Mouse (Mus musculus) neural tube, embryonic 13.5 days (tissue): ENCODE results near the gene Cdipt. TPM values are rescaled to one million over a fixed set of nuclear protein-coding genes. Genes with fewer than 3 reads are reported as not detected.

Experiments used
- ATAC-seq: fragments of 200-750 bp; cut with Nextera tagmentation; 2 replicates; pipeline ENCODE4 v1.8.0; 2017; ENCODE audit warnings: low read depth, mild to moderate bottlenecking, moderate TSS enrichment, moderate library complexity
- H3K27ac ChIP-seq: fragments of 300-500 bp; sonication (generic); replicated peaks from 2 replicates; pipeline ENCODE4 v1.5.1; 2015; ENCODE audit warnings: moderate library complexity, mild to moderate bottlenecking, inconsistent platforms
- H3K27me3 ChIP-seq: fragments of 300-500 bp; sonication (generic); 2 replicates; pipeline ENCODE4 v1.6.1; 2015; ENCODE audit warnings: mild to moderate bottlenecking, inconsistent platforms
- H3K36me3 ChIP-seq: fragments of 300-500 bp; sonication (generic); 2 replicates; pipeline ENCODE4 v1.6.1; 2015; ENCODE audit warnings: mild to moderate bottlenecking, inconsistent platforms
- H3K4me1 ChIP-seq: fragments of 300-500 bp; sonication (generic); replicated peaks from 2 replicates; pipeline ENCODE4 v1.6.1; 2015; ENCODE audit warnings: inconsistent platforms
- H3K4me2 ChIP-seq: fragments of 300-500 bp; sonication (generic); 2 replicates; pipeline ENCODE4 v1.6.1; 2015; ENCODE audit warnings: inconsistent platforms, mild to moderate bottlenecking, moderate library complexity
- H3K4me3 ChIP-seq: fragments of 300-500 bp; sonication (generic); 2 replicates; pipeline ENCODE4 v1.5.1; 2015; ENCODE audit warnings: mild to moderate bottlenecking, inconsistent platforms
- H3K9ac ChIP-seq: fragments of 300-500 bp; sonication (generic); 2 replicates; pipeline ENCODE4 v1.6.1; 2015; ENCODE audit warnings: moderate library complexity, mild to moderate bottlenecking, inconsistent platforms
- H3K9me3 ChIP-seq: fragments of 300-500 bp; sonication (generic); 2 replicates; pipeline ENCODE4 v1.6.1; 2016; ENCODE audit warnings: inconsistent platforms
- WGBS: fragments of 180-500 bp; shearing (Covaris S2); methylation state at CpG from one replicate; pipeline ENCODE4 v1.1.7; 2015; 5-methylcytosine and 5-hydroxymethylcytosine counted together
- polyA plus RNA-seq: library from polyadenylated mRNA; unstranded; fragments of >200 nt; fragmentation: Nextera tagmentation; extraction: Ambion mirVana; gene quantifications from 2 replicates; pipeline ENCODE4 v1.2.1, GENCODE M21; 2015

The Cdipt gene
- polyA plus RNA-seq, 1 experiment from 2014 or later, result 121 TPM

DNA sequence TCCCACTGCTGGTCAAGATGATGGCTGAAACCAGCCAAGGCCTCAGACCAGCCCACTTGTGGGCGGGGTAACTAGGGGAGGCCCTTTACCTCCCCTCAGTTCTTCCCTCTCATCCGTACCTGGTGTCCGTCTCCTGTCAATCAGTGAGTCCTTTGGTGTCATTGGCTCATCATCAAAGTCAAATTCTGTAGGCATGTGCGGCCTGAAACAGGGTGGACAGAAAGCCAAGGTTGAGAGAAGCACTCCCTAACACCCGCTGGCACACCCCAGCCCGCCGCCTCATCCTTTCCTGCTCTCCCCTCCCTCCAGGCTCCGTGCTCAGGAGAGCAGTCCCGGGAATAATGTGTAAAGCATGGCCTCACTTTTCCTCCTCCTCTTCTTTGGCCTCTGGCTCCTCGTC, 40.4 kb downstream of the Cdipt start:
- 1% methylated on average over 10 of the region's 10 CpGs for WGBS
- Histone ChIP-seq H3K27ac (peak overlapping the region; percentile 97), H3K4me1 (peaks cover 67% of the 10 kb centered on the region)

GRCm38 (mm10) chr7:127016481-127016485, 40.6 kb downstream of the Cdipt start, which contains the start of gene Pagr1b:
TSS of gene Pagr1b (minus strand) at chr7:127016484.
- Histone ChIP-seq H3K36me3 (peaks cover 35% of the 10 kb centered on the region), H3K9me3 (no peaks in the 10 kb centered on the region)

More for the DNA sequence above, 40.4 kb downstream of the Cdipt start:
- no peaks in the 10 kb centered on the region for H3K27me3 ChIP-seq
- H3K4me3 ChIP-seq, result peak overlapping the region; percentile 79
- H3K36me3 ChIP-seq, result peaks cover 35% of the 10 kb centered on the region
- peak; percentile 14; the same call in 1 of the 2 replicates for ATAC-seq
- H3K9ac ChIP-seq, result peak overlapping the region; percentile 96
- peak overlapping the region; percentile 92 for H3K4me2 ChIP-seq
- H3K9me3 ChIP-seq, result no peaks in the 10 kb centered on the region

DNA sequence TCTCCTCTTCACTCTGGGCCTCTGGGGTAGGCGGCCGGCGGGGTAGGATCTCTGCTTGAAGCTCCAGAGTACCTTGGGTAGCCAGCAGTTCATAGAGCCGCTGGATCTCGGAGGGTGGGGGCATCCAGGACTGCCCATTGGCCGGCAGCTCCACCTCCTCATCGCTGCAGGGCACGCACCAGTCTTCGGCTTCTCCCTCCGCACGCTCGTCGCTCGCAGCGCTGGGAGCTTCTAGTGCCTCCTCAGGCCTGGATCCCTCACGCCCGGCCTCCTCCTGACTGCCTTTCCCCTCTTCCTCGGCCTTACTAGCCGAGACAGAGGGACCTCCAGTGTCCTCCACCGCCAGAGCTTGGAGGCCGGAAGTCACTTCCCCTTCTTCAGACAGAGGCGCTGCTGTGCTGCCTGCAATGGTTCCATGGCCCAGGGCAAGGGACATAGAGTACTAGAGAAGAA, 40.8 kb downstream of the Cdipt start:
- Histone ChIP-seq H3K4me3 (peak overlapping the region; percentile 79), H3K27me3 (no peaks in the 10 kb centered on the region), H3K4me1 (peaks cover 72% of the 10 kb centered on the region), H3K4me2 (peak overlapping the region; percentile 92), H3K27ac (peak overlapping the region; percentile 97), H3K36me3 (peaks cover 35% of the 10 kb centered on the region), H3K9ac (peak overlapping the region; percentile 96), H3K9me3 (no peaks in the 10 kb centered on the region)
- ATAC-seq, result peak; percentile 48
- WGBS, result 0% methylated on average over 22 of the region's 22 CpGs

More at GRCm38 (mm10) chr7:127016481-127016485, 40.6 kb downstream of the Cdipt start, which contains the start of gene Pagr1b:
- H3K9ac ChIP-seq, result peak within 1 kb of the TSS; percentile 96
- peak within 1 kb of the TSS; percentile 97 for H3K27ac ChIP-seq
- no peak for ATAC-seq
- H3K4me3 ChIP-seq, result peak within 1 kb of the TSS; percentile 79
- no peaks in the 10 kb centered on the region for H3K27me3 ChIP-seq
- H3K4me2 ChIP-seq, result peak within 1 kb of the TSS; percentile 92
- H3K4me1 ChIP-seq, result peaks cover 69% of the 10 kb centered on the region

DNA sequence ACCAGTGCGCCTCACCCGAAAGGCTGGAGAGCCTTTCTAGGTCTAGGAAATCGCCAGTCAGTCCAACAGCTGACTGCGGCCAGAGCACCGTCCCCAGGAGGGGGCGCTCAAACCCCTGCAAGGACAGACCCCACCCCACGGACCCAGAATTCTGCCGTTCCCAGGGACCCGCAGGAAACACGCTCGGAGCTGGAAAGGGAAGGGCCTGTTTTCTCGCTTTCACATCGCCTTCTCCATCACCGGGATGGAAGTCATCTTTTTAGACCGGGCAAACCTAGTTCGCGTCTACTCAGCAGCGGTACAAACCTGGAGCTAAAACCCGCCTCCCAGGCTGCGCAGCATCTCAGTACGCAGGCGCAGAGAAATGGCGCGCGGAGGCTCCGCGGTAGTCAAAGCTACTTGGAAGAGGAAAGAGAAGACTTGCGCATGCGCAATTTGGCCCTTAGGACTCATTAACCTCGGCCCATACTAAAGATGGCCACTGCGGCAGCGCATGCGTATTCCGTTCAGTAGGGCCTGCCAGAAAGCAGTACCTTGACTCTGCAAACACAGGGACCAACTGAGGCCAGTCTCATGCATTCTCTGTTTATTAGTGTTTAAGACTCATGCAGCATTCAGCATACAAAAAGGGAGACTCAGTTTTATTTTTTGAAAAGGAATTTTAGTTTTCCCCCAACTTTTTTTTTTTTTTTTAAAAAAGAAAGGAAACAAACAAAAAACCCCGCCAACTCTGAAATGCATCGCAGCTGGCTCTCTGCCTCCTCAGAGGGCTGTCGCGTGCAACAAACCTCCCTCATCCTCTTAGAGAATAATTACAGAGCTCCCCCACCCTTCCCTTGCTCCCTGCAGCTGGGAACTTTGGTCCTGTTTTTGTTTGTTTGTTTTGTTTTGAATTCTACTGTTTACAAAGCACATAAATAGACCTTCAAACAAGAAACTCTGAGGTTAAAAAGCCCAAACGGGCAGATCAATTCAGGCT, 41.5 kb downstream of the Cdipt start, which contains the start of gene Pagr1a:
Pagr1a (minus strand) TSS at position 382 of the 979 bp plus-strand sequence.
- Histone ChIP-seq H3K27ac (peak within 1 kb of the TSS; percentile 97), H3K4me1 (peaks cover 79% of the 10 kb centered on the region), H3K9ac (peak within 1 kb of the TSS; percentile 96), H3K4me3 (peak within 1 kb of the TSS; percentile 79), H3K9me3 (no peaks in the 10 kb centered on the region), H3K36me3 (peaks cover 40% of the 10 kb centered on the region), H3K4me2 (peak within 1 kb of the TSS; percentile 92), H3K27me3 (no peaks in the 10 kb centered on the region)
- ATAC-seq, result peak; percentile 77
- WGBS, result 4% methylated on average over 39 of the region's 39 CpGs

DNA sequence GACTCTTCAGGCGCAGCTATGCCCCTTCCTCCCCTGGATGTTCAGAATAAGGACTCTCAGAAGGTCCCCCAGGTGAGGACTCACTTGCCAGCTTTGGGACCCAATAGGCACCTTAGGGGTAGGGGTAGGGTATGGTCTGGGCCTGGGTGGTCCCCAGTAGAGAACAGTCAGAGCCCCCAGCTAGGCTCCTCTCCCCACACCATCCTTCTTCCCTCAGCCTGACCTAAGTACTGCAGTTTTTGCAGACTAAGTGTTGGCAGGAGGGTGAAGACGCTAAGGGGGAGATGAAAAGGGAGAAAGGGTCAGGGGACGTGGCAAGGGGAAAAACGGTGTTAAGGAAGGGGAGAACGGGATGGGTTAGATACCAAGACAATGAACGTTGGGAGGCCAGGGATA, 42.2 kb downstream of the Cdipt start:
- ATAC-seq, result no peak

DNA sequence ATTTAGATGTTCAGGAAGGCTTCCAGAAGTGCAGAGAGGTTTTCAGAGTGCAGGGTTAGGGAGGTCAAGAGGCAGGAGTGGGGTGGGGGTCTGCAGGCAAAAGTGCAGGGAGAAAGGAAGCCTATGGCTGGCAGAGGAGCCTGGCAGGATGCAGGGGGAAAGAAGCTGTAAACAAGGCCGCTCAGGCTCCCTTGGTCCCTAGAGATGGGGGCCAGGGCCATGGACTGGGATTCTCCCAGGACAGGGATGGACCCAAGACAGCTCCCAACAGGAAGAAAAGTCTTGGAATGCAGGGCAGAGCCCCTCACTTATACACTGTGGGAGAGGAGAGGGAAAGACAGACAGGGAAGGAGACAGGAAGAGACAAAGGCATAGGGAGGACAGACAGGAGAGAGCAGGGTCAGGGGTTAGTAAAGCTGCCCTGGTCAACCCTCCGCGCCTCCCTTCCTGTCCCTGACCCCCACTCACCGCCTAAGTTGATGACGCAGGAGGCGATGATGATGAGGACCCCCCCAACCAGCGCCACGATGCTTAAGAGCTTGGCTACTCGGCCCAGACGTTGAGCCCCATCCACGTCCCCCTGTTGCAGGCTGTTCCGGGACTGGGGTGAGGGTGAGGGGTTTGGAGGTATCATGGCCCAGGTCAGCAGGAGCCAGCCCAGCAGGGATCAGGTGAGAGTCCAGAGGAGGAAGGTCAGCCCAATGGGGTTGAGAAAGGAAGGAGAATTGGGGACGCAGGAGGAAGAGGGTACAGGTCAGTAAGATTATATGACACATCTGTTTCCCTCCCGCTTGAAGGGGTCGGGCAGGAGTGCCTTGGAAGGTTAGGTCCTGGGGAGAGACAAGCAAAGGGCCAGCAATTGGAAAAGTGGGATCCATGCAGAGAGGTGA, 42.9 kb downstream of the Cdipt start:
- no peaks in the 10 kb centered on the region for H3K9me3 ChIP-seq
- peak overlapping the region; percentile 82 for H3K9ac ChIP-seq
- H3K27me3 ChIP-seq, result no peaks in the 10 kb centered on the region
- H3K4me3 ChIP-seq, result no peak overlapping the region
- no peak overlapping the region for H3K27ac ChIP-seq
- 89% methylated on average over 15 of the region's 15 CpGs for WGBS
- H3K36me3 ChIP-seq, result peaks cover 40% of the 10 kb centered on the region
- peak overlapping the region; percentile 71 for H3K4me2 ChIP-seq
- ATAC-seq, result no peak
- H3K4me1 ChIP-seq, result peaks cover 89% of the 10 kb centered on the region

More for the DNA sequence above, 42.2 kb downstream of the Cdipt start:
- Histone ChIP-seq H3K4me3 (no peak overlapping the region), H3K9ac (peak overlapping the region; percentile 82), H3K4me2 (peak overlapping the region; percentile 26; the same call in 1 of the 2 replicates), H3K27ac (peak overlapping the region; percentile 97), H3K9me3 (no peaks in the 10 kb centered on the region), H3K4me1 (peaks cover 86% of the 10 kb centered on the region), H3K36me3 (peaks cover 40% of the 10 kb centered on the region), H3K27me3 (no peaks in the 10 kb centered on the region)
- 67% methylated on average over 6 of the region's 6 CpGs for WGBS

- peak overlapping the region; percentile 71 for H3K4me2 ChIP-seq
- no peak for ATAC-seq
- H3K4me3 ChIP-seq, result peak overlapping the region; percentile 54
- H3K4me1 ChIP-seq, result peaks cover 90% of the 10 kb centered on the region
- no peaks in the 10 kb centered on the region for H3K9me3 ChIP-seq
- H3K27ac ChIP-seq, result no peak overlapping the region
- H3K9ac ChIP-seq, result peak overlapping the region; percentile 82
- peaks cover 40% of the 10 kb centered on the region for H3K36me3 ChIP-seq
- WGBS, result 81% methylated on average over 14 of the region's 14 CpGs
- H3K27me3 ChIP-seq, result no peaks in the 10 kb centered on the region
Measured at GRCm38 (mm10) chr7:127019306-127019960, 43.7 kb downstream of the Cdipt start.

DNA sequence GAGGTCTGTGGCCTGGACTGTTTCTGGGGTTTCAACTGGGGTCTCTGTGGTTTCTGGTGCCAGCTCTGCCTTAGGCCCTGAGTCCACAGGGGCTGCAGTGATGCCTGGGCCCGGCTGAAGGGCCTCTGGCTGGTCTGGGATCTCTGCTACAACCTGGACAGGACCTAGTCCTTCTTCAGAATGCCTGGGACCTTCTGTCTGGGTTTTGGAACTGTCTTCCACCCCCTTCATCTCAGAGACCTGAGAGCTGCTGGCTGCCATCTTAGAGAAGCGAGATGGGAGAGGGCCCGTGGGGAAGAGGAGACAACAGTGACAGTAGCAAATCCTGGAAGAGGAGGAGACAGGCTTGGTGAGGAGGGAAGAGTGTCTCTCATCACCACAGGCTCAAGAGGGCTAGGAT, 44.3 kb downstream of the Cdipt start:
- peak overlapping the region; percentile 54 for H3K4me3 ChIP-seq
- no peaks in the 10 kb centered on the region for H3K27me3 ChIP-seq
- no peaks in the 10 kb centered on the region for H3K9me3 ChIP-seq
- H3K36me3 ChIP-seq, result peaks cover 36% of the 10 kb centered on the region
- peaks cover 90% of the 10 kb centered on the region for H3K4me1 ChIP-seq
- no peak for ATAC-seq
- peak overlapping the region; percentile 71 for H3K4me2 ChIP-seq
- H3K27ac ChIP-seq, result no peak overlapping the region
- WGBS, result 64% methylated on average over 3 of the region's 3 CpGs
- H3K9ac ChIP-seq, result peak overlapping the region; percentile 82

DNA sequence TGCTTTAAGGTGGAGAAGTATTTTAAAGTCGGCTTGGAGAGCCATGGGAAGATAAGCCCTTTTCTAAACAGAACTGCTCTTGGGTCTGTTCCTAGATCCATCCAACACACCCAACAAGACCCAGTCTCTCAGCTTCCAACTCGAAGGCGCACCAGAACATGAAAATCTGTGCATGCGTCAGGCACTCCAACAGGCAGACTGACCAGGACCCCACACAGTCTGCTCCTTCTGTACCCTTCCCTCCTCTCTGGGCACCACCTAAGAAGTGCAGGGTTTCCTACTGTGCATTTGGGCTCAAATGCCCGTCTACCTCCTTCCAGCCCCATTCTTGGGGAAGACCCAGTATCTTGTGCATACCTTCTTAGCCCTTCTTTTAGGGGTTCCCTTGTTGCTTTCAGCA, 44.8 kb downstream of the Cdipt start:
- peak overlapping the region; percentile 82 for H3K9ac ChIP-seq
- peak overlapping the region; percentile 71 for H3K4me2 ChIP-seq
- peaks cover 31% of the 10 kb centered on the region for H3K36me3 ChIP-seq
- H3K27me3 ChIP-seq, result no peaks in the 10 kb centered on the region
- peak overlapping the region; percentile 78 for H3K27ac ChIP-seq
- H3K4me3 ChIP-seq, result peak overlapping the region; percentile 54
- WGBS, result 43% methylated on average over 5 of the region's 5 CpGs
- ATAC-seq, result no peak
- H3K4me1 ChIP-seq, result peaks cover 87% of the 10 kb centered on the region
- H3K9me3 ChIP-seq, result no peaks in the 10 kb centered on the region

- peak within 1 kb of the TSS; percentile 78 for H3K27ac ChIP-seq
- peak within 1 kb of the TSS; percentile 71 for H3K4me2 ChIP-seq
- peaks cover 82% of the 10 kb centered on the region for H3K4me1 ChIP-seq
- H3K9ac ChIP-seq, result peak within 1 kb of the TSS; percentile 82
- peaks cover 28% of the 10 kb centered on the region for H3K36me3 ChIP-seq
- ATAC-seq, result no peak
- peak within 1 kb of the TSS; percentile 54 for H3K4me3 ChIP-seq
- no peaks in the 10 kb centered on the region for H3K27me3 ChIP-seq
- WGBS, result under 1% methylated on average over 37 of the region's 37 CpGs
- no peaks in the 10 kb centered on the region for H3K9me3 ChIP-seq
Measured at GRCm38 (mm10) chr7:127020901-127021562, 45.3 kb downstream of the Cdipt start, which contains the start of the genes Gm42742 and Prrt2. TSS of gene Gm42742 (minus strand) at chr7:127021097. TSS of gene Prrt2 (minus strand) at chr7:127021211.
